Mouse (Mus musculus): Measurements from ENCODE around the gene Klhl29. TPM values are rescaled to one million over a fixed set of nuclear protein-coding genes. Genes with fewer than 3 reads are reported as not detected.

The Klhl29 gene
- polyA plus RNA-seq, 1 experiment from 2014 or later, result 2.9 TPM

DNA sequence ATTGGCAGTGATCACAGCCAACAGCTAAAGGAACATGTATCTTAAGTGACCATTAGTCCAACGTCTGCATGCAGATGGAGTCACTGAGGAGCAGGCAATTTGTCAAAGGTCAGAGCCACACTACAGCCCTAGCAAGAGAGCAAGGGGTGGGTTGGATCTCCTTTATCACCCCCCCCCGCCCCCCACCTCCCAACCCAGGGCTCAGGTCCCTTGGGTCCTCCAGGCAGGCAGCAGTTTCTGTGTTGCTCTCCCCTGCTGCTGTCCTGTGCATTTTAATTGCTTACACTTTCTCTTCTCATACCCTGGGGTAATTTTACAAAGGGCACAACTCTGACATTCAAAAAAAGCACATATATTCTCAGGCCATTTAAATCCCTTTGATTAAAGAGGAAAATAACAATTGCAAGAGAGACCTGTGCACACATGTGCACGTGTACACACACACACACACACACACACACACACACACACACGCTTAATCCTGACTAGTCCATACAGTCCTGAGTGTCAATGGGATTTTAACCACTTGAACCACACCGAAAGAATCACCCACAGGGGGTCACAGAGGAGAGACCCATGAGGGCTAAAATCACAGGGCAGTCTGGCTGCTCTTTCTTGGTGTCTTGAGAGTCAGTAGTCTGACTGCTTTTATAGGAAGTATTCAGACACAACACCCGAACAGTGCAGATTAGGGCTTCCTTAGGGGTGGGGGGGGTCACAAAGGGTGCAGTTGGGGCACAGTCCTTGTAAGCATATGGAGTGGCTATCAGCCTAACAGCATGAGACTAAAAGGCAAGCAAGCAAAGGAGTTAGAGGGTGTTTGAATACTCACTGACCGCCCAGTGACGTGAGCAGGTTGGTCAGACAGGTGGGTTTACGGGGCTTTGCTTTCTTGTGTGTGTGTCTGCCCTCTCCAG is 108.0 kb downstream of the Klhl29 start:
- no peak overlapping the region for H3K9ac ChIP-seq (ENCODE audit: low read length)
- 55% methylated on average over 9 of the region's 9 CpGs for WGBS
- ATAC-seq (ENCODE audit: insufficient number of reproducible peaks, low FRiP score, low TSS enrichment, low read depth), result peak; percentile 74

DNA sequence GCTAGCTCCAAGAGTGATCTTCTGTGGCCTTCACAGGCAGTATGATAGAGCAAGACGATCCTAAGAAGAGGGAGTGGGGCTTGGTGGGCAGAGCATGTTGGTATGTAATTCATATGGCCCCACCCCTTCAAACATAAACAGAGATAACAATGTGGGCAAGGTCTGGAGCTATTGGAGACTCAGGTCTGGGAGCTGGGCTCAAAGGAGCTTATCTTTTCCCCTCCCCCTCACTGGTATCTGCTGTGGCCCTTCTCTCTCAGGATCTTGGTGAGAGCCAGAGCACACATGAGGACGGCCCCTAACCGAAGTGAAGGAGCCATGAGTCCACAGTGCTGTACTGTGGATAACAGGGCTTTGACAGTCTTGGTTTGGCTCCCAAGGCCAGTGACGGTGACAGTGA is 108.7 kb downstream of the Klhl29 start:
- H3K27ac ChIP-seq (replicated peaks; ENCODE audit: low read depth, low read length), result no peak overlapping the region

More for the DNA sequence above, 108.0 kb downstream of the Klhl29 start:
- H3K27me3 ChIP-seq (ENCODE audit: control insufficient read depth, insufficient read depth, low read length), result no peaks in the 10 kb centered on the region
- no peaks in the 10 kb centered on the region for H3K36me3 ChIP-seq (ENCODE audit: control insufficient read depth, insufficient read depth, low read length)
- DNase-seq (ENCODE audit: low spot score), result no peak
- no peaks in the 10 kb centered on the region for H3K9me3 ChIP-seq (ENCODE audit: control insufficient read depth, low read length)
- H3K4me2 ChIP-seq (ENCODE audit: low read depth, severe bottlenecking), result no peak overlapping the region
- H3K4me3 ChIP-seq (ENCODE audit: low read depth, low read length), result no peak overlapping the region
- H3K27ac ChIP-seq (replicated peaks; ENCODE audit: low read depth, low read length), result peak overlapping the region; percentile 68
- H3K4me1 ChIP-seq (ENCODE audit: control insufficient read depth, insufficient read depth, low read length), result peaks cover 15% of the 10 kb centered on the region

DNA sequence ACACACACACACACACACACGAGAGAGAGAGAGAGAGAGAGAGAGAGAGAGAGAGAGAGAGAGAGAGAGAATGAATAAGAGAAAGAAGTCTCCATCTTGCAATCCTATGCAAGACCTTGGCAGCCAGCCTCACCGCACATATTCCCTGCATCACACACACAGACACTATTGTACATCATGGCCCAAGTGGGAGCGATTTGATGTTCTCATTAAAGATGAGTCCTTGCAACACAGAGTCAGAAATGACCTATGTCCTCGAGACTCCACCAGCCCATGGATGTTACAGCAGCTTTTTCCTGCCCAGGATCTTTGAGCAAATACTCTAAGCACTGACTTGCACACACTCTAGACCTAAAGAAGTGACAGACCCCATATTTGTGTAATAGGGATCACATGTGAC is 114.0 kb downstream of the Klhl29 start:
- Histone ChIP-seq H3K9ac (ENCODE audit: low read length) (no peak overlapping the region), H3K27me3 (ENCODE audit: control insufficient read depth, insufficient read depth, low read length) (no peaks in the 10 kb centered on the region), H3K36me3 (ENCODE audit: control insufficient read depth, insufficient read depth, low read length) (no peaks in the 10 kb centered on the region), H3K4me2 (ENCODE audit: low read depth, severe bottlenecking) (no peak overlapping the region), H3K4me1 (ENCODE audit: control insufficient read depth, insufficient read depth, low read length) (no peaks in the 10 kb centered on the region), H3K27ac (replicated peaks; ENCODE audit: low read depth, low read length) (no peak overlapping the region), H3K4me3 (ENCODE audit: low read depth, low read length) (no peak overlapping the region), H3K9me3 (ENCODE audit: control insufficient read depth, low read length) (no peaks in the 10 kb centered on the region)
- no peak for ATAC-seq (ENCODE audit: insufficient number of reproducible peaks, low FRiP score, low TSS enrichment, low read depth)
- no peak for DNase-seq (ENCODE audit: low spot score)
- WGBS, result 77% methylated on average over 4 of the region's 4 CpGs

More for the DNA sequence above, 108.7 kb downstream of the Klhl29 start:
- ATAC-seq (ENCODE audit: insufficient number of reproducible peaks, low FRiP score, low TSS enrichment, low read depth), result no peak
- Histone ChIP-seq H3K9me3 (ENCODE audit: control insufficient read depth, low read length) (no peaks in the 10 kb centered on the region), H3K4me2 (ENCODE audit: low read depth, severe bottlenecking) (no peak overlapping the region), H3K4me1 (ENCODE audit: control insufficient read depth, insufficient read depth, low read length) (peaks cover 15% of the 10 kb centered on the region), H3K36me3 (ENCODE audit: control insufficient read depth, insufficient read depth, low read length) (no peaks in the 10 kb centered on the region), H3K27me3 (ENCODE audit: control insufficient read depth, insufficient read depth, low read length) (no peaks in the 10 kb centered on the region), H3K4me3 (ENCODE audit: low read depth, low read length) (no peak overlapping the region), H3K9ac (ENCODE audit: low read length) (no peak overlapping the region)
- 81% methylated on average over 4 of the region's 4 CpGs for WGBS
- DNase-seq (ENCODE audit: low spot score), result no peak

DNA sequence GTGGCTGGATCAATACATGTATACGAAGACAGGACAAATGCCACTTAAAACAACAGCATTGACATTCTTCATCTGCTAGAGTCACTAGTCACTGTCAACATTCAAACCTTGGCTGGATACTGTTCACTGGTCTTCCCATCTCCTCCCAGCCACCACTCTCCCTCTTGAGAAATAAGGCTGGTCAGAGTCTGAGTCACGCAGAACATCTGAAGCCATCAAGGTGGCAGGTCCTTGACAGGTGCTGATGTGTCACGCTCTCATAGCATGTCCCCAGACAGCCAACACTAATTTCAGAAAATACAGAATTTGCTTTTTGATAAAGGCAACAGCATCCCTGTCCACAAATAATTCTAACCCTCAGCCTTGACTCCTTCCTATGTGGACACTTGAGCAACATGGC is 116.7 kb downstream of the Klhl29 start:
- Histone ChIP-seq H3K4me1 (ENCODE audit: control insufficient read depth, insufficient read depth, low read length) (no peaks in the 10 kb centered on the region), H3K27me3 (ENCODE audit: control insufficient read depth, insufficient read depth, low read length) (no peaks in the 10 kb centered on the region), H3K36me3 (ENCODE audit: control insufficient read depth, insufficient read depth, low read length) (no peaks in the 10 kb centered on the region), H3K27ac (replicated peaks; ENCODE audit: low read depth, low read length) (no peak overlapping the region), H3K9ac (ENCODE audit: low read length) (no peak overlapping the region), H3K9me3 (ENCODE audit: control insufficient read depth, low read length) (no peaks in the 10 kb centered on the region), H3K4me3 (ENCODE audit: low read depth, low read length) (no peak overlapping the region), H3K4me2 (ENCODE audit: low read depth, severe bottlenecking) (no peak overlapping the region)
- DNase-seq (ENCODE audit: low spot score), result no peak
- ATAC-seq (ENCODE audit: insufficient number of reproducible peaks, low FRiP score, low TSS enrichment, low read depth), result no peak
- WGBS, result 93% methylated on average over 3 of the region's 3 CpGs

DNA sequence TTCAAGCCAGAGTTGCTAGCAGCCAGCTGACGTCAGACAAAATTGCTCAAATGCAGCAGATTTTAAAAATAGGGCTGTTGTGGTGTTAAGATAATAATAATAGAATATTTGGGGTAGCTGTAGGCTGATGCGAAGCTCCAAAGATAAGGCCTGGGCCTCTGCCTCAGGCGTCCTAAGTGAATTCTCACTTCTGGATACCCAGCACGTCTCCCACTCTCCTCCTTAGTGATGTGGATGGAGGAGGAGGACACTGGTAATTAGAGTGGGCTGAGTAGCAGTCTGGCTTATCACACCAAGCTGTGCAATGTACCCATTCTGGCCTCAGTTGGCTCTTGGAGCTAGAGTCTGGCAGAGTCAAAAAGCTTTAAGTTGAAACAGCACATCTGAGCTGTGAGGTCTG is 118.3 kb downstream of the Klhl29 start:
- no peak for ATAC-seq (ENCODE audit: insufficient number of reproducible peaks, low FRiP score, low TSS enrichment, low read depth)
- Histone ChIP-seq H3K36me3 (ENCODE audit: control insufficient read depth, insufficient read depth, low read length) (no peaks in the 10 kb centered on the region), H3K4me3 (ENCODE audit: low read depth, low read length) (no peak overlapping the region), H3K27me3 (ENCODE audit: control insufficient read depth, insufficient read depth, low read length) (no peaks in the 10 kb centered on the region), H3K4me1 (ENCODE audit: control insufficient read depth, insufficient read depth, low read length) (no peaks in the 10 kb centered on the region), H3K9me3 (ENCODE audit: control insufficient read depth, low read length) (no peaks in the 10 kb centered on the region), H3K27ac (replicated peaks; ENCODE audit: low read depth, low read length) (no peak overlapping the region), H3K4me2 (ENCODE audit: low read depth, severe bottlenecking) (no peak overlapping the region), H3K9ac (ENCODE audit: low read length) (no peak overlapping the region)
- WGBS, result 74% methylated on average over 4 of the region's 4 CpGs
- no peak for DNase-seq (ENCODE audit: low spot score)

DNA sequence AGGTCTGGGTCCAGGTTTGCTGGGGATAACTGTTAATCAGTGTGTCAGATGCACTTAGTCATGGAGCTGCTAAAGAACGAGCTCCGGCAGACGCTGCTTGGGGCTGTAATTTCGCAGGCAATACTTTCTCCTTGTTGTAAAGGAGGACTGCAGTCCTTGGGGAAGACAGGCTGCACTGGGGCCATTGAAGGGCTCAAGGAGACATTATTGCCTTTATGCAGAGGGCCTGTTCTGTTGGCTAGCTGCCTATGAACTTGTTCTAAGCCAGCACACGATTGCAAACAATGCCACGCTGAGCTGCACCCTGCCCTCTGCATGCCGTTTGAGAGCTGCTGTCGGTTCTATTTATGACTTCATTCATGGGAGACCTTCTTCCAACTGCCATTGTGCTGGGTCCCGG is 120.4 kb downstream of the Klhl29 start:
- no peak overlapping the region for H3K27ac ChIP-seq (replicated peaks; ENCODE audit: low read depth, low read length)
- WGBS, result 43% methylated on average over 9 of the region's 9 CpGs
- no peaks in the 10 kb centered on the region for H3K27me3 ChIP-seq (ENCODE audit: control insufficient read depth, insufficient read depth, low read length)
- no peak overlapping the region for H3K4me2 ChIP-seq (ENCODE audit: low read depth, severe bottlenecking)
- no peaks in the 10 kb centered on the region for H3K9me3 ChIP-seq (ENCODE audit: control insufficient read depth, low read length)
- H3K36me3 ChIP-seq (ENCODE audit: control insufficient read depth, insufficient read depth, low read length), result no peaks in the 10 kb centered on the region
- no peak overlapping the region for H3K9ac ChIP-seq (ENCODE audit: low read length)
- 0 out of 2 replicates have a peak, but pooled peaks cover 1% of the 10 kb centered on the region for H3K4me1 ChIP-seq (ENCODE audit: control insufficient read depth, insufficient read depth, low read length)
- DNase-seq (ENCODE audit: low spot score) (no peak), ATAC-seq (ENCODE audit: insufficient number of reproducible peaks, low FRiP score, low TSS enrichment, low read depth) (no peak)
- no peak overlapping the region for H3K4me3 ChIP-seq (ENCODE audit: low read depth, low read length)

- Histone ChIP-seq H3K36me3 (ENCODE audit: control insufficient read depth, insufficient read depth, low read length) (no peaks in the 10 kb centered on the region), H3K27me3 (ENCODE audit: control insufficient read depth, insufficient read depth, low read length) (no peaks in the 10 kb centered on the region), H3K4me3 (ENCODE audit: low read depth, low read length) (no peak overlapping the region), H3K27ac (replicated peaks; ENCODE audit: low read depth, low read length) (no peak overlapping the region), H3K9me3 (ENCODE audit: control insufficient read depth, low read length) (no peaks in the 10 kb centered on the region), H3K4me2 (ENCODE audit: low read depth, severe bottlenecking) (no peak overlapping the region), H3K9ac (ENCODE audit: low read length) (no peak overlapping the region), H3K4me1 (ENCODE audit: control insufficient read depth, insufficient read depth, low read length) (0 out of 2 replicates have a peak, but pooled peaks cover 3% of the 10 kb centered on the region)
- DNase-seq (ENCODE audit: low spot score) (no peak), ATAC-seq (ENCODE audit: insufficient number of reproducible peaks, low FRiP score, low TSS enrichment, low read depth) (no peak)
- 80% methylated on average over 4 of the region's 4 CpGs for WGBS
Measured at GRCm38 (mm10) chr12:5254246-5254982, 121.1 kb downstream of the Klhl29 start.

DNA sequence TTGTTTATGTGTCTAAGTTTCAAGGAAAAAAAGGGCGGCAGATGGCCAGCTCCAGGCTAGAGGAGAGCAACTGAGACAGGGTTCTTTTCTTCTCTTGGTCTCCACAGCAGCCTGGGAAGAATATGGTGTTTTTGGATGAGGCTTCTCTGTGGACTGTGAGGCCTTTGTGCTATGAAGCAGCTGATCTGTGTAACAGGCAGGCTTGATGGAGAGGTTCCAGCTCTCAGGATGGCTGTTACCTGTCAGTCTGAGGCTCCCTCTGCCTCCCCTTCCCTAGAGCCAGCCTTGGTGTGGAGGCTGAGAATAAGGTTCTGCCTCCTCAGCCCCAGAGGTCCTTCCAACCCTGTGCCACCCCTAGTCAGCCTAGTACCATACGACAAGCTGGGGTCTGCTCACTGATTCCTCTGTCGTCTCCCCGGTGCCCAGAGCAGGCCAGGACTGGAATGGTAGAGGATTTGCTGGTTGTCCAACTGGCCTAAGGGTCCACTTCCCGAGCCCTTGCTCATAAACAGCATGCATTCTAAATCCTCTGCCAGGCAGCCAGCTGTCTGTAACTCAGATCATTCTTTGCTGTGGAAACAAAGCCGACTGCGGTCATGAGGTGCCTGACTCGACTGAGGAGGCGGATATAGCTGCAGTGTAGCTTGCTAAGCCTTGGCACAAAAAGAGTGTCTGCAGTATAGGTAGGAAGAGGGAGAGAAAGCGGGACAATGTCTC is 122.0 kb downstream of the Klhl29 start:
- ATAC-seq (ENCODE audit: insufficient number of reproducible peaks, low FRiP score, low TSS enrichment, low read depth), result no peak
- no peaks in the 10 kb centered on the region for H3K9me3 ChIP-seq (ENCODE audit: control insufficient read depth, low read length)
- no peak overlapping the region for H3K9ac ChIP-seq (ENCODE audit: low read length)
- no peak overlapping the region for H3K4me2 ChIP-seq (ENCODE audit: low read depth, severe bottlenecking)
- no peaks in the 10 kb centered on the region for H3K36me3 ChIP-seq (ENCODE audit: control insufficient read depth, insufficient read depth, low read length)
- no peak for DNase-seq (ENCODE audit: low spot score)
- H3K27me3 ChIP-seq (ENCODE audit: control insufficient read depth, insufficient read depth, low read length), result no peaks in the 10 kb centered on the region
- no peak overlapping the region for H3K4me3 ChIP-seq (ENCODE audit: low read depth, low read length)
- 0 out of 2 replicates have a peak, but pooled peaks cover 3% of the 10 kb centered on the region for H3K4me1 ChIP-seq (ENCODE audit: control insufficient read depth, insufficient read depth, low read length)
- no peak overlapping the region for H3K27ac ChIP-seq (replicated peaks; ENCODE audit: low read depth, low read length)
- WGBS, result 76% methylated on average over 10 of the region's 10 CpGs

Data from limb, embryonic 11.5 days (tissue).